27 mouse cellular contexts compared by ENCODE assay signal in the genomic region with DNA sequence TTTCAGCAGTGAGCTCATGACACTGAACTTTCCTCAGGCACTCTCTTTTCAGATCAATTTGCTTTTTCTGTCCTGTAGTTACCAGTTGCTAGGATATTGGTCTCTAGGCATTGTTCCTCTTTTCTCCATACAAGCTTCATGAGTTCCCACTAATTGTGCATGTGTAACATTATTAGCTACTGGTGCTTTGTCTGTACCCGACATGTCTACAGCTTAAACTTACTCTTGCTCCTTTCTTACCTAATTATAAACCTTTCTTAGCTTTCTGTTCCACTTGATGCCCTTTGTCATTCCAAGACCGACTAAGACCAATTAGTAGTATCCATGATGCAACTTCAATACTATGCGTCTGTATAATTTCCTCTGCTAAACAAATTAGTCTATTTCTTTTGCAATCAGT.
"Had no signal": no experiment of that assay in that cellular context is flagged by ENCODE, and none has a peak within 500 bp of the region (broad histone marks: within the 10 kb centered on the region; RNA-seq: fewer than 3 reads in every experiment).

No protein-coding gene starts in this region.

- DNase-seq: gastrocnemius, adult 2 months; gastrocnemius, postnatal 10 days; gastrocnemius, postnatal 25 days; heart, adult 18-20 months; heart, postnatal 10 days; heart, postnatal 4 days; kidney, adult 18-20 months; kidney, adult 8-10 months; kidney, postnatal 10 days; kidney, postnatal 25 days; kidney, postnatal 4 days; liver had no signal

- H3K27ac ChIP-seq: gastrocnemius, adult 2 months; heart, embryonic 10.5 days; hindbrain, embryonic 10.5 days; hindbrain, embryonic 12.5 days; hindbrain, embryonic 14.5 days; intestine, embryonic 15.5 days; layer of hippocampus, adult 2 months; left cerebral cortex, adult 2 months; limb, embryonic 10.5 days; limb, embryonic 12.5 days; liver, embryonic 14.5 days had no signal

- H3K4me2 ChIP-seq: heart, embryonic 12.5 days; hindbrain, embryonic 12.5 days; hindbrain, embryonic 14.5 days; intestine, embryonic 15.5 days; limb, embryonic 12.5 days; liver, embryonic 11.5 days had no signal

- H3K4me1 ChIP-seq: heart, embryonic 10.5 days; heart, embryonic 12.5 days; hindbrain, embryonic 10.5 days; hindbrain, embryonic 12.5 days; intestine, embryonic 15.5 days; limb, embryonic 10.5 days; limb, embryonic 12.5 days had no signal

- H3K9me3 ChIP-seq: heart, embryonic 10.5 days; hindbrain, embryonic 12.5 days; intestine, embryonic 15.5 days; limb, embryonic 10.5 days had no signal

- H3K36me3 ChIP-seq: heart, embryonic 10.5 days; heart, embryonic 12.5 days; hindbrain, embryonic 10.5 days; hindbrain, embryonic 12.5 days; intestine, embryonic 15.5 days; limb, embryonic 10.5 days; limb, embryonic 12.5 days had no signal

- ATAC-seq: hindbrain, embryonic 16.5 days; inflammation-experienced regulatory T-cells, adult 6 months; intestine, embryonic 15.5 days; intestine, postnatal 0 days had no signal

- H3K4me3 ChIP-seq: gastrocnemius, adult 2 months; heart, embryonic 10.5 days; heart, embryonic 12.5 days; hindbrain, embryonic 10.5 days; hindbrain, embryonic 12.5 days; intestine, embryonic 15.5 days; layer of hippocampus, adult 2 months; left cerebral cortex, adult 2 months; limb, embryonic 10.5 days; limb, embryonic 12.5 days had no signal

- H3K27me3 ChIP-seq: heart, embryonic 12.5 days; hindbrain, embryonic 12.5 days; intestine, embryonic 15.5 days; limb, embryonic 12.5 days had no signal

- H3K9ac ChIP-seq: heart, embryonic 12.5 days; hindbrain, embryonic 12.5 days; hindbrain, embryonic 14.5 days; intestine, embryonic 15.5 days; limb, embryonic 12.5 days; liver, embryonic 14.5 days had no signal
